Mouse (Mus musculus) embryonic stem cell, embryonic (primary cell): ENCODE data around the gene Thbs1.

Experiments used
- CTCF ChIA-PET, 4 experiments: fragments of 300-600 bp in 2 of 4; fragments of 350-600 bp in 2 of 4; sonication (Branson Sonifier 250); formaldehyde crosslinking; loops; one replicate each; lab custom pipeline; 2022; ENCODE audit warnings: inconsistent platforms in 2 of 4; lab: Charles Lee
- POLR2A ChIA-PET, 4 experiments: fragments of 300-600 bp in 2 of 4; fragments of 350-600 bp in 2 of 4; sonication (Branson Sonifier 250); formaldehyde crosslinking; loops; one replicate each; lab custom pipeline; 2022; ENCODE audit warnings: antibody characterized with exemption in 4 of 4, inconsistent platforms in 1 of 4; lab: Charles Lee

Gene Thbs1

DNA sequence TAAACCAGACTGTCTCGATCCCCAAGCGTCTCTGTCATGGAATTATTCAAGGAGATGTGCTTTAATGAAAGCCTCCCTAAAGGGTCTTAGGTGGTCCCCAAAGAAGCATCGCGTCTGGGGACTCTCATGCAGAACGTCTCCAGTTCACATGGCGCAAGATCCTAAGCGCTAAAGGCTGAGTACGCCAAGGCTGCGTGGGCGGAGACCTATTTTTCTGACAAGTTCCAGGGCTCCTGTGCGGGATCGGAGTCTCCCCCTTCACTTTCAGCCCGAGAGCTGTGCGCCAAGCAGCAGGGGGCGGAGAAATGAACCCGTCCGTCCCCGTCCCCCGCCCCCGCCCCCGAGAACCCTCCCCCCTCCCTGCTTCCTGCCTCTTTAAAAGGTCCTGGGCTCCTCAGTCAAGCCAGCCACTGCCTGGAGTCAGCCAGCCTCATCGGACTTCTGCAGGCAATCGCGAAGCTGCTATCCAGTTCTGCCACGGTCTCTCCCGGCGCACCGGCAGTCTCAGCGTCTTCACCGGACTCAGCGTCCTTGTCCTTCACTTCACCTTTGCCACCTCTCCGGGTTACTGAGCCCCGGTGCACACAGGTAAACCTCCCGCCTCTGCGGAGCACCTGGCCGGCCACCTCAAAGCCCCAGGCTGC lies at the start of gene Thbs1:
Thbs1 (plus strand) TSS at position 389 of the 644 bp plus-strand sequence.
- CTCF ChIA-PET, result interaction anchor here (0.5 to 1.5 kb wide), 6 partner anchors 33 to 750 kb away, joined by 3 to 6 read pairs (median 4); partner anchors contain the start of gene Ivd (in 1 of the 4)

GRCm38 (mm10) chr2:118064121-118064764 lies 47.4 kb upstream of the Thbs1 start:
- POLR2A ChIA-PET, result interaction anchor here in 1 of 4 experiments (0.6 kb wide), 1 partner anchor 488 kb away, joined by 5 read pairs; no protein-coding TSS in a partner anchor
- CTCF ChIA-PET, result no interaction called here

More for the DNA sequence above, at the start of gene Thbs1:
- POLR2A ChIA-PET, result interaction anchor here in 1 of 4 experiments (0.5 kb wide), 1 partner anchor 260 kb away, joined by 3 read pairs; no protein-coding TSS in a partner anchor

DNA sequence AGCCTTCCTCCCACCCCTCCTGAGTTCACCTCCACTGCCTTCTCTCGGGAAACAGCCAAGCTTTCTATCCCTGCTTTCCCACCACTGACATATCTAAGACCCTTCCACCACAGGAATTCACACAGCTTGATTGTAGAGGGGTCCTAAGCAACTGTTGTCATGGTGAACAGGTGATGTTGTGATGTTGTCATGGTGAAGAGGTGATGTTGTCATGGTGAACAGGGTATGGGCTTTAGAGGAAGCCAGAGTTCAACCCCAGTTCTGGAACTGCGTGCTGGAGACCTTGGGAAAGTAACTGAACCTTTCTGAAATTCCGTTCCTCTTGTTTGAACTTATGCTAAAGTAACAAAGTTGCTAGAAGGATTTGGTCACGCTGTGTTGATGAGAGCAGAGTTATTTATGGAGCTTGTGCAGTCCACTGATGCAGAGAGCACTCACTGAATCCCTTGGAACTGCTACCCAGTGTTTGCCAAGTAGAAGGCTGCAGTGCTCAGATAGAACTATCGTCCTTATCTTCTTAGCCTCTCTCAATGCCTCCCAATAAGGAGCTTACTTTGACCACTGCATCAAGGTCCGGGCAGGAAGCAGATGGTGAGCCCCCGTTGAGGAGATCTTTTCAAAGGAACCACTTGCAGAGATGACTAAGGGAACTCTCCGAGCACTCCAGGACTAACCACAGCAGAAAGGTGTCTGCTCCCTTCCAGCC lies 45.5 kb upstream of the Thbs1 start:
- POLR2A ChIA-PET, result no interaction called here

GRCm38 (mm10) chr2:118069975-118070374 lies 41.7 kb upstream of the Thbs1 start:
- ChIA-PET CTCF (no interaction called here), POLR2A (interaction anchor here in 1 of 4 experiments (0.7 kb wide), 1 partner anchor 12 kb away, joined by 3 read pairs; no protein-coding TSS in a partner anchor)

More for the DNA sequence above, 45.5 kb upstream of the Thbs1 start:
- CTCF ChIA-PET, result no interaction called here

DNA sequence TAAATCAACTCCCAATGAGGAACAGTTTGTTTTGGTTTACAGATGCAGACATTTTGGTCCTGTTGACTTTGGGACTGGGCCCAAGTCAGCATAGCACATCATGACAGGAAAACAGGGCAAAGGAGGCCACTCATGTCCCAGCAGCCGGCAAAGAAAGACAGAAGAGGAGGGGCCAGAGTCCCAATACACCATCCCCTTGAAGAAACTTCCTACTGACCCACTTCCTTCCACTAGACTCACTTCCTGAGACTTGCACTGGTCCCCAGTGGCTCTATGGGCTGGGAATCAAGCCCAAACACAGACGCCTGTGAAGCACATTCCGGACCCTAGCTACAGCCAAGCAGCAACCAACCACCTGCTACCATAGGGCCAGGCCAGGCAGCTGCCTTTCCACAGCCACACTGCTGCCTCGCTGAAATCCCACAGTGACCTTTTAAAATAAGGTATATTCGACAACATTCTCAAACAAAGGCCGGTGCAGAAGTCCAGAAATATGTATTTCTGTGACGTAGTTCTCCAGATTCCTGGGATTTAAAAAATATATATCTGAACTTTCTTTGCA lies 38.8 kb upstream of the Thbs1 start:
- POLR2A ChIA-PET, result interaction anchor here in 1 of 4 experiments (0.6 kb wide), 1 partner anchor 8 kb away, joined by 3 read pairs; no protein-coding TSS in a partner anchor
- CTCF ChIA-PET, result no interaction called here

DNA sequence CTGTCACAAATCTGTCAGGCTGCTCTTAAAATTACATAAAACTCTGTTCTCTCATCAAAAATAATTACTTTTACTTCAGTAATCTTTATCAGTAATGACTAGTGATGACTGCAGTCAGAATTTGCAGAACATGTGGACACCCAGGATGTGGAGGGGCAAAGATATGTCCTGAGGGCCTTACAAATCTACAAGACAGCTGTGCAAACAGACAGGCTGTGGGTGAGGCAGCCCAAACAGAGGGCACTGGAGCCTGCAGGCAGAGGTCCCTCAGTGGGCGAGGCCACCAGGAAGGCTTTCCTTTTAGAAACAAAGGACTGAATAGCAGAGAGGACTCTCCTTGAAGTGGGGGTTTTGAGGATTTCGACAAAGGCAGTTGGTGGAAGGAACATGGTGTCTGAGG lies 37.6 kb upstream of the Thbs1 start:
- POLR2A ChIA-PET, result no interaction called here

GRCm38 (mm10) chr2:118075165-118075564 lies 36.5 kb upstream of the Thbs1 start:
- ChIA-PET POLR2A (interaction anchor here in 1 of 4 experiments (1.1 kb wide), 1 partner anchor 269 kb away, joined by 3 read pairs; no protein-coding TSS in a partner anchor), CTCF (no interaction called here)

More for the DNA sequence above, 37.6 kb upstream of the Thbs1 start:
- CTCF ChIA-PET, result no interaction called here

DNA sequence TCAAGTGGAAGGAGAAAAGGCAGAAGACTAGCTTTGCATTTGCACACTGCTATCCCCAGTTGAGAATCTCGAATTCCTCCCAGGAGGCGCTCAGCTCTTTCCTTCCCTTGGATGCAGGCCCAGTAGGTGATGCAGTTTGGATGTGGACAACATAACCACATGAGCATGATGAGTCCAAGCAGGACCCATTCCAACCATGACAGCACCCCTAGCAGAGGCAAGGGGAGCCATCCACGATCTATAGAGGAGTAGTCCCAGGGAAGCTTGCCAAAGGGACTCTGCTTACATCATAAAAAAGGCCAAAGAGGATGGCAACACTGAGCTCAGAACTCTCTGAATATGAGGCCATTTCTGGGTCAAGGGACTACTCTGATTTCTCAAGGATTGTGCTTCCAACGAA lies 32.5 kb upstream of the Thbs1 start:
- POLR2A ChIA-PET, result no interaction called here
- CTCF ChIA-PET, result interaction anchor here in 2 of 4 experiments (0.6 to 0.7 kb wide), 2 partner anchors 136 to 757 kb away, joined by 4 to 5 read pairs; no protein-coding TSS in a partner anchor

GRCm38 (mm10) chr2:118081581-118081980 lies 30.1 kb upstream of the Thbs1 start:
- ChIA-PET POLR2A (interaction anchor here in 1 of 4 experiments (0.6 to 0.9 kb wide), 2 partner anchors 12 to 120 kb away, joined by 3 read pairs; no protein-coding TSS in a partner anchor), CTCF (interaction anchor here in 1 of 4 experiments (0.7 kb wide), 1 partner anchor 714 kb away, joined by 3 read pairs; no protein-coding TSS in a partner anchor)

GRCm38 (mm10) chr2:118083652-118084051 lies 28.0 kb upstream of the Thbs1 start:
- ChIA-PET CTCF (no interaction called here), POLR2A (no interaction called here)

DNA sequence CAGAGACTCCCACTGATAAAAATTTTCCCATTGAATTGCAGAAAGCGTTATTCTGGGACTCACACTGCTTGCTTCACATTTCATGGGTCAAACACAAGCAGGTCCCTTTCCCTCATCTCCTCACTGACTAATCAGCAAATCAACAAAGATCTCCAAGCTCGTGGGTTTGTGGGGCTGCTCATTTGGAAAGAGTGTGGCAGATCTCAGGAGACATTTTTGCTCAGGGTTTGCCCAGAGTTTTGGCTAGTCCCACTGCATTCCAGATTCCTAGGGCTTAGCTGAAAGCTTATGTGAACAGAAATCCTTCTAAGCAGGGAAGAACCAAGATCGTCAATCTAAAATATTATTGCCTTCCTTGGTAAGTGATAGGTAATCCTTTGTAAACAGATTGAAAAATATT lies 27.0 kb upstream of the Thbs1 start:
- CTCF ChIA-PET, result no interaction called here
- POLR2A ChIA-PET, result no interaction called here

DNA sequence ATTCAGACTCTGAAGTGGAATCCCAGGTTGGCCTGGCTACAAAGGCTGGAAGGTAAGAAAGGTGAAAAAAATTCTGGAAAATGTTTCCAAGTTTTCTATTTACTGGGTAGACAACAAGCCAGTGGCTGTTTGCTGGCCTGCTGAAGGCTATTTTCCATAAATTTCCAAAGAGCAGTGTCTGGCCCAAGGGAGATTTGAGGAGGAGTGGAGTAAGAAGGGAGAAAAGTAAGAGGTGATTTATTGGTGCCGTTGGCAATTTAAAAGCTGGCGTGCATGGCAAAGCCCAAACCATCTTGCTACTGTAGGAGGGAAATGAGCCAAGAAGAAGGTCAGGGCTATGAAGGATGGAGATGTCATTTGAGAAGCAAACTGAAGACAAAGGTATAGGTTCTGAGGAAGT lies 26.0 kb upstream of the Thbs1 start:
- CTCF ChIA-PET, result no interaction called here
- POLR2A ChIA-PET, result no interaction called here

DNA sequence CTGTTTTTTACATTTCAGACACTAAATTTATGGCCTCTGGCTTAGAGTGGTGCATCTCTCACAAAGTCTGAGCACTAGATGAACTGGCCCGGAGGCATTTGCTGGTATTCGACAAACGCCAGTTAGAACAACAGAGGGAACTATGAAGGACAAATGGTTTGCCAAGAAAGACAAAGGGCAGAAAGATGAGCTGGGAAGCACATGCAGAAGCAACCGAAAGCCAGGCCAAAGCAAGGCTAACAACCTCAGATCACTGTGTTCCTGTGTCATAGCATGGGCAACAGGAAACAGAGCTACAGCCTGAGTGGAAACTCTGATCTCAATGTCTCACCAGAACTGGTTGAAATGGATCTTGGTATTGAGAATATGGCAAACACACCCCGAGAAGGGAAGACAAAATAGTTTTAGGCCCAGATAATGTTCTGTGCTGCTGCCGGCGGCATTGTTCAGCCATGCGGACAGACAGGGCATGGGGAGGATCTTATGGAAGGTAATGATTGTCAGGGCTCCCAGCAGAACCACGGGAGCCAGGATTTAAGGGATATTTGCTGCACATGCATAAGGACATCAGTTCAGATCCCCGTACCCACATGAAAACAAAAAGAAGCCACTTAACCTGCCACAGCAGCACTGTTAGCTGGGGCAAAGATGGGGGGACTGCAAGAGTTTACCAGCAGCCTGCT lies 24.5 kb upstream of the Thbs1 start:
- CTCF ChIA-PET, result no interaction called here

DNA sequence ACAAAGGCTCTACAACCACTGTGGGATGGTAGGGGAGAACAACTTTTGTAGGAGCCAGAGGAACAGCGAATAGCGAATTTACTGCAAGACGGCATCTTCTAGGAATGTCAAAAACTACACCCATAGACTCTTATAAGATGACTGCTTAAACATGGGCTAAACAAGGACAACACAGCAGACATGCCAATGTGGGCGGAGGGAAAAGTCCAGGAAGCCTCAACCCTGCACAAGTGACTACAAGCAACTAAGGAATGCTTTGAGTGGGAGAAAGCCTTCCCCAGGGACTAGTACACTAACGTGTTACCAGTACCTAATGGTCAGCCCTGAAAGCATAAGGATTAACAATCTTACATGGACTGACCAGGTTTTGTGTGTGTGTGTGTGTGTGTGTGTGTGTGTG lies 20.4 kb upstream of the Thbs1 start:
- ChIA-PET CTCF (no interaction called here), POLR2A (no interaction called here)

More for the DNA sequence above, 24.5 kb upstream of the Thbs1 start:
- POLR2A ChIA-PET, result interaction anchor here in 1 of 4 experiments (0.7 kb wide), 1 partner anchor 615 kb away, joined by 3 read pairs; no protein-coding TSS in a partner anchor

- CTCF ChIA-PET, result no interaction called here
Observed at GRCm38 (mm10) chr2:118099104-118099503, 12.6 kb upstream of the Thbs1 start.

DNA sequence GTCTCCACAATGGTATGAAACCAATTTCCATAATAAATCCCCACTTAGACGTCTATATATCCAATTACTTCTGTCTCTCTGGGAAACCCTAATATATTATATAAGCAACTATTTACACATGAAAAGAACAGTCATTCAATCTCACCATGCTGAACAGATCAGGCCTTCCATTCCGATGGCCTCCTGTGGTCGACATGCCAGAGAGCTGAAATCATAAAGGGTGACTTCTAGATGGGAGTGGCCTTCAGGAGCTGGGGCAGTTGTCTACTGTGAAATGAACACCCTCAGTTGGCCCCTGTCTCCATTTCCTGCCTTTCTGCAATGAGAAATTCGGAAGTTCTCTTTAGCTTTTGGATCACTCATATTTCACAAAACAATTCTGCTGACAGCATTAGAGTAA lies 9.5 kb upstream of the Thbs1 start:
- CTCF ChIA-PET, result no interaction called here
- POLR2A ChIA-PET, result no interaction called here

More at GRCm38 (mm10) chr2:118099104-118099503, 12.6 kb upstream of the Thbs1 start:
- POLR2A ChIA-PET, result interaction anchor here in 1 of 4 experiments (0.6 kb wide), 1 partner anchor 39 kb away, joined by 3 read pairs; no protein-coding TSS in a partner anchor

DNA sequence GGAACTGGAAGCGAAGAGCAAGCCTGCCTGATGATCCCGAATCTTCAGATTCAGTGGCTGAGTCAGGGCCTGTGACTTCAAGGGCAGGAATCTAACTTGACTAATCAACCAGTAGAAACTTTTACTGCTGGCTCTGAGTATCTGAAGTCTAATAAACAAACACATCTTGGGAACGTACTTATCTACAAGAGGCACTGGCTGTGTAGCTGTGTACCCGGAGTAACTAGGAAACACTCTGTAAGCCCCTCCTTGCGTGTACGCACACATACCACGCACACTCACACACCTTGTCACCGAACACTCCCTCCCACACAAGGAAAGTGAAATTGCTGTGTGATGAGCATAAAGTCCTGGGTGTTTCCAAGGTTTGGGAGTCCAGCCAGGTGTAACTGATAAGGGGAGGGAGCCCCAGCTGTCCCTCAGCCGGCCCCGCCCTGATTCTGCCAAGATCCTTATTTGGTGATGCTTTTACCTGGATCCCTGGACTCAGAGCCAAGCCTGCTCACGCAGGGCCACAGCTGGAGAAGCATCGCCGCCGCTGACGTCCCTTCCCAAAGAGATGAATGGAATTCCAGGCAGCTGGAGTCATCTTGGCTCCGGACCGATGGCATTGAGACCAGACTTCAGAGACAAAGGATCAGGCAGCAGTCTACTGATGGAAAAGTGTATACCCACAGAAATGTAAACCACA lies 1.3 kb upstream of the Thbs1 start:
- ChIA-PET CTCF (interaction anchor here in 1 of 4 experiments (1.2 kb wide), 1 partner anchor 53 kb away, joined by 3 read pairs; no protein-coding TSS in a partner anchor), POLR2A (no interaction called here)

- CTCF ChIA-PET, result interaction anchor here in 3 of 4 experiments (0.5 to 1.5 kb wide), 3 partner anchors 88 to 545 kb away, joined by 3 to 5 read pairs (median 4); no protein-coding TSS in a partner anchor
- POLR2A ChIA-PET, result no interaction called here
Observed at GRCm38 (mm10) chr2:118111116-118111487, 574 bp upstream of the Thbs1 start.
